In genomic region chr12:72023572-72023971, GRCm38 (mm10) we compare ENCODE assay signal across 24 mouse cellular contexts.
"Had no signal": no experiment of that assay in that cellular context is flagged by ENCODE, and none has a peak within 500 bp of the region (broad histone marks: within the 10 kb centered on the region; RNA-seq: fewer than 3 reads in every experiment).

No protein-coding gene starts in this region.

- H3K9me3 ChIP-seq: limb, embryonic 10.5 days; limb, embryonic 13.5 days; liver, embryonic 15.5 days; lung, embryonic 15.5 days; midbrain, embryonic 12.5 days; midbrain, embryonic 15.5 days; neural tube, embryonic 12.5 days; neural tube, embryonic 15.5 days; stomach, embryonic 15.5 days had no signal

- DNase-seq: kidney, adult 8-10 months; kidney, postnatal 10 days; kidney, postnatal 36 days; liver; lung, adult 18-20 months; lung, postnatal 10 days; lung, postnatal 36 days; right cerebral cortex, adult 18-20 months; right cerebral cortex, postnatal 14 days; right cerebral cortex, postnatal 4 days; spleen, adult 18-20 months; thymus, postnatal 25 days had no signal

- ATAC-seq: liver, embryonic 12.5 days; midbrain, embryonic 15.5 days had no signal

- H3K4me3 ChIP-seq: kidney, embryonic 15.5 days; limb, embryonic 10.5 days; limb, embryonic 13.5 days; liver, embryonic 12.5 days; liver, embryonic 15.5 days; lung, embryonic 15.5 days; megakaryocyte, embryonic 14.5 days; midbrain, embryonic 12.5 days; midbrain, embryonic 15.5 days; neural tube, embryonic 12.5 days; neural tube, embryonic 15.5 days; stomach, embryonic 15.5 days had no signal

- H3K27ac ChIP-seq: kidney, embryonic 15.5 days; limb, embryonic 10.5 days; limb, embryonic 13.5 days; liver, embryonic 12.5 days; liver, embryonic 15.5 days; lung, embryonic 15.5 days; midbrain, embryonic 12.5 days; midbrain, embryonic 15.5 days; neural tube, embryonic 12.5 days; neural tube, embryonic 15.5 days; stomach, embryonic 15.5 days had no signal

- H3K4me1 ChIP-seq: liver, embryonic 15.5 days; midbrain, embryonic 12.5 days; midbrain, embryonic 15.5 days; neural tube, embryonic 12.5 days; stomach, embryonic 15.5 days had no signal

- H3K27me3 ChIP-seq: kidney, embryonic 15.5 days; liver, embryonic 12.5 days; liver, embryonic 15.5 days; lung, embryonic 15.5 days; midbrain, embryonic 12.5 days; midbrain, embryonic 15.5 days; neural tube, embryonic 12.5 days; neural tube, embryonic 15.5 days; stomach, embryonic 15.5 days had no signal

- H3K9ac ChIP-seq: kidney, embryonic 15.5 days; limb, embryonic 13.5 days; liver, embryonic 12.5 days; liver, embryonic 15.5 days; lung, embryonic 15.5 days; midbrain, embryonic 12.5 days; midbrain, embryonic 15.5 days; neural tube, embryonic 12.5 days; neural tube, embryonic 15.5 days; stomach, embryonic 15.5 days had no signal

- H3K36me3 ChIP-seq: kidney, embryonic 15.5 days; limb, embryonic 10.5 days; limb, embryonic 13.5 days; liver, embryonic 12.5 days; liver, embryonic 15.5 days; lung, embryonic 15.5 days; midbrain, embryonic 12.5 days; midbrain, embryonic 15.5 days; neural tube, embryonic 12.5 days; neural tube, embryonic 15.5 days; stomach, embryonic 15.5 days had no signal

- H3K4me2 ChIP-seq: kidney, embryonic 15.5 days; limb, embryonic 13.5 days; liver, embryonic 12.5 days; liver, embryonic 15.5 days; lung, embryonic 15.5 days; midbrain, embryonic 12.5 days; midbrain, embryonic 15.5 days; neural tube, embryonic 12.5 days; neural tube, embryonic 15.5 days; stomach, embryonic 15.5 days had no signal
